Mouse (Mus musculus): ENCODE measurements around the gene Pip5k1b.

The Pip5k1b gene

GRCm38 (mm10) chr19:24307271-24308221 lies 248.1 kb downstream of the Pip5k1b start:
- DNase-seq (ENCODE audit: low spot score in 2 of 2) = no peak

DNA sequence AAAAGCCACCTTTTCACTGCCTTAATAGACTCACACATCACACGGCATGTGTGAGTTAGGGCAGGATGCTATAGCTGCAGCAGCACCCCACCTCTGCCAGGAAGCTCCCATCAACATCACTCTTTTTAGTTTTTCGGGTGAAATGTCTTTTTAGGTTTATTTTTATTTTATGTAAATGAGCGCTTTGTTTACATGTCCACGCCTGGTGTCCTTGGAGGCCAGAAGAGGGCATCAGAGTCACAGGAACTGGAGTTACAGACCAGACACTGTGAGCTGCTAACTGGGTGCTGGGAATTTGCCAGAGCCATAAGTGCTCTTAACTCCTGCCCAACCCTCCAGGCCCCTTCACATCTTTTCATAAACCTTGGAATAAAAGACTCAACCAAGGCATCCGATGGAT lies 249.3 kb downstream of the Pip5k1b start:
- no peak for DNase-seq (ENCODE audit: low spot score in 2 of 2)

DNA sequence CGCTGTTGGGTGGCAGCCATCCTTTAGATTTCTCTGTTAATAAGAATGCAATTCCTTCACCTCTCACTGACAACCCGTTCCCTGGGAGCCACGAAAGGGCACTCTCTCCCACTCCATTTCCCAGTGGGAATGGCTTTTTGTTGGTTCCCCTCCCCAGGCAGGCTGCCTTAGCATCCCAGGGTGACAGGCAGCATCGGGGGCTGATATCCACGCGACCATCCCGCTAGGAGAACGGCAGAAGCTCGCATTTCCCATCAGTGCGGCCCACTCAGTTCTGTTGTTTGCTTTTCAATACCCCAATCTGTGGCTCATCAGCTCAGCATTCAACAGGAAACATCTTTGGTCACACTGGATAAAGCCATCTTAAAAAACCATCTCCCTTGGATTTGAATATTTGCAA lies 253.5 kb downstream of the Pip5k1b start:
- no peak for DNase-seq (ENCODE audit: low spot score in 2 of 2)

GRCm38 (mm10) chr19:24301768-24302148 lies 253.9 kb downstream of the Pip5k1b start:
- DNase-seq (ENCODE audit: low spot score in 2 of 2) = no peak

DNA sequence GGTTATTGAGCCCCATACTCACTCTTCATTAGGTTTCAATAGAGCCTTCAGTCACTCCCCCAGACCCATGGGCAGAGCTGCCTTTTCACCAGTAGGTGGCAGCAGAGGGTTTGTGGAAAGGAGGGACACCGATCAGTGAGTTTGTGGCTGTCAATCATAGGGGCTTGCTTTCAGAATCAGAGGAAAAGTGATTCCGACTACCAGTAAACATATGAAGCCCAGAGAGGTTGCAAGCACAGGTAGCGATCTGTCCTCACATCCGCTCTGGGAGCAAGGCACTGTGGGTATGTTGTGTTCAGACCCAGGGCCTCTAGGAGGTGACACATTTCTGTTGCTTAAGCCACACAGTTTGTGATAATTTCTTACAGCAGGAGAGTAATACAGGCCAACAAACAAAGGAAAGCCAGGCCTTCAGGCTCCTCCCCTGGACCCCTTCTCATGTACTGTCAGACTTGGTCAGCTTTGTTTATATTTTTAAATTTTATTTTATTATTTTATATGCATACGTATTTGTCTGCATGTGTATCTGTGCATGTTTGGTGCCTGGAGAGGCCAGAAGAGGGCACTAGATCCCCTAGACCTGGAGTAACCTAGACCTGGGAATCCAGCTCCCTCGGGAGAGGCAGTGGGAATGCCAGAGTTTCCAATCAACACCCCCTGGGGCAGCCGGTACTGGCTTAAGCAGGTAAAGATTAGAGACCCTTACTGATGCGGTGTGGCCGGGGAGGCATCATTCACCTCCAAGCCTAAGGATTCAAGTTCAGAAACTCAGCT lies 254.5 kb downstream of the Pip5k1b start:
- peak in 1 of 2 experiments; percentile 56 for DNase-seq (ENCODE audit: low spot score in 2 of 2)

DNA sequence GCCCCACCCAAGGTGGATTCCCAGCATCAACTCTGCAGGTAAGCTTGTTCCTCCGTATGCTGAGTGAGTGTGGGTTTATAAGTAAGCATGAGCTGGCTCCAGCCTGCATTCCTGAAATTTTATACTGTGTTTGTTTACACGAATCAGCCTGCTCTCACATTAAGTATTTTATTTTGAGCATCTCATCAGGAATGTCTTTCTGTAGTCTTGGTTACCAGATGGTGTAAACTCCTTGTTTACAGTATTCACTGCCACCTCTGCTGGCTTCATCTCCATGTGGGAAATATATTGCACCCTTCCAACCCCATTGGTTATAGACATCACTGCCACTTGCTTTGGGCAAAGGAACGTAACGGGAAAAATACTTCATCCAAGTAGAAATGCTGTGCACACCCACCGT lies 262.1 kb downstream of the Pip5k1b start:
- DNase-seq (ENCODE audit: low spot score in 2 of 2) = no peak

DNA sequence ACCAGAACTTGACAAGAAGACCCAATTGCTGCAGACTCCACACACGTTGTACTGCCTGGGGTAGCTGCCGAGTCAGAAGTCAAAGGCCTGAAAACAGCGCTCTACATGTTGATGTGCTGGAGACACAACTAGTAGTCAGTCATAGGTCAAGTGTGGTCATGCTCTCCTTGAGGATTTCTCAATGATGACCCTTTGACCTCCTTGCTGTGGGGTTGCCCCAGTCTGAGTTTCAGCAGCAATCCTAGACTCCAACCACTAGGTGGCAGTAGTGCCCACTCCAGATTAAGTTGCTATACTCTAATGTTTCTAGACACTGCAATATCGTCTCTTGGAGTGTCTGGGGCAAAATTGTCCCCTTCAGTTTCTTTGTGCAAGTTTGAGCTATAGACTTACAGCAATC lies 271.5 kb downstream of the Pip5k1b start:
- peak in 1 of 2 experiments; percentile 47 for DNase-seq (ENCODE audit: low spot score in 2 of 2)

DNA sequence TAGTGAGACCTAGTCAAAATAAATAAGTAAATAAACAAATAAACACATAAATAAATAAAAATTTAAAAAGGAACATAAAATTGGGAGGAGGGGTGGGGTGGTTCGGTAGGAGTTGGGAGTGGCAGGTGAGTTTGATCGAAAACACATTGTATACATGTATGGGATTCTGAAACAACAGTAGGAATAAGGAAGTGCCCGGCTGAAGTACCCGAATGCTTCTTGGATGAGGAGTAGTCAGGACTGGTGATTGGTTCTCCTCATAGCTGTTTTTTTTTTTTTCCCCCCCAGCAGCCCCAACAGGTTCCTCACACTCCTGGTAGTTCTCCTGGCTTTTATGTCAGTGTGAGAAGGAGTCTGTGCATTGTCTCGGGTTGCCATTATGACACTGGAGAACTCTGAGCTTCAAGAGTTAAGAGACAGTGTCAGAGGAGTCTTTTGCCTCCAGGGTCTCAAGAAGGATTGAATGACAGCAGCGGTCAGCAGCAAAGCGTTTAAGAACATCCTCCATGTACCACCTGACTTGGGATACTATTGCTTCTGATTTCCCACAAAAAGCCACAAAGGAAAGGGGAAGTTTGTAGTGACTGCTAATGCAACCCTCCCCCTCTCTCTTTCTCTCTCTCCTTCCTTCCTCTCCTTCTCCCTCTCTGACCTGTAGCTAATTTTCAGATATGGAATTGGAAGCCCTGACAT lies 274.2 kb downstream of the Pip5k1b start:
- DNase-seq (ENCODE audit: low spot score in 2 of 2) = no peak

DNA sequence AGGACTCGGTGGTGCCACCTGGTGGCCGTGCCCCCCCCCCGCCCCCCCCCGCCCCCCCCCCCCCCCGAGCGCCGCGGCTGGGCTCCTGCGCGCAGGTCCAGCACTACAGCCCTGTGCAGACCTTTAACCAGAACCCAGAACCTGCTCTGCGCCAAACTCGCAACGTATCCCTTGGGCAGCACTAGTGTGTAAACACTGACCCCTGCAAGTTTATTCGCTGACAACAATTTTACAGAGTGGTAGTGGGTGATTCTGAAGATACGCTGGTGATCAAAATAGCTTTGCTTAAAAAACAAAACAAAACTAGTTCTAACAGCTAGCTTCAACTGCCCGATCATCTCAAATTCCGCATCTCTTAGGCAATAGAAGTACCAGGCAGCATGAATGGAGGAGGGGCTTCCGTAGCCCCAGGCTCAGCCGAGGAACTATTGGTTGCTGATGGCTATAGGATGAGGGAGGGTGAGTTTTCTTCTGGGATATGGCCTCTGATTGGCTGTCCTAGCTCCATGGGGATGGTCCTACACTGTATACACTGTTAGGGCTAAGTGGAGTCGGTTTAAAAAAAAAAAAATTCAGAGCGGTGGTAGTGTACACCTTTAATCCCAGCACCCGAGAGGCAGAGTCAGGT lies 275.0 kb downstream of the Pip5k1b start, which contains the start of gene Fxn:
Fxn (minus strand) TSS at position 5 of the 628 bp plus-strand sequence.
- peak in 1 of 2 experiments; percentile 44 for DNase-seq (ENCODE audit: low spot score in 2 of 2)

DNA sequence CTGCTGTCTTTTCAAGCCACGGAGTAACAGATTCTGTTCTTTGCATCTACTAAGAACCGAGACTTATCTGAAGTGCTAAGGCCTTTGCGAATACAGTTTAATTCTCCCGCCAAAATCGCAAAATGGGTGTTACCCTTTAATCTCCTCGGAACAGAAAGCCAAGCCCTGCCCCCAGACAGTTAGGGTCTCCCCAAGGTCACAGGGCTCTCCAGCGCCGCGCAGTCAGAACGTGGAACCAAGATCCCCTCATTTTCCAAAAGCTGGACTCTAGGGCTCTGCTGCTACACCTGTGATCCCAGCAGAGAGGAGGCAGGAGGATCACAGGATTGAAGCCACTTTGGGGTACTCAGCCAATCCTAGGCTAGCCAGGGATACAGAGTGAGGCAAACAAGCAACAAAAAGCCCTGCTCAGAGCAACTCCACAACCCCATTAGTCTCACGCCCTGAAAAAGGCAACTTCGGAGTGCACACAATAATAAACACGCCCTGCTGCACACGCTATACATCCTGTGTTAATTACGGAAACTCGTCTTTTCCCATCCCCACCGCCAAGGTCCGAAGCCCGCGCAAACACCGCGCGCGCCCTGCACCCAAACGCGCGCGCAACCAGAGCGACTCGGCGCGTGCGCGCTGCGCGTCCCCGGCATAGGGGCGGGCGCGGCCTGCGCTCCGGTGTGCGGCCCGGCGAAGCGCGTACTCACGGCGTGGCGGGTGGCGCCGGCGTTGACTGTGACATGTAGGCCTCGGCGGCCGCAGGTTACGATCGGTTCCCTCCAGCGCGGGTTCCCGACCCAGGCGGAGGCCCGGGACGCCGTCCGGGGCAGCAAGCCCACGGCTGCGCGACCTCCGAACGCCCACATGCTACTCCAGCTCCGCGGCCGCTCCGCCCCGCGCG lies 275.7 kb downstream of the Pip5k1b start:
- DNase-seq (ENCODE audit: low spot score in 2 of 2) = peak in 1 of 2 experiments; percentile 64

DNA sequence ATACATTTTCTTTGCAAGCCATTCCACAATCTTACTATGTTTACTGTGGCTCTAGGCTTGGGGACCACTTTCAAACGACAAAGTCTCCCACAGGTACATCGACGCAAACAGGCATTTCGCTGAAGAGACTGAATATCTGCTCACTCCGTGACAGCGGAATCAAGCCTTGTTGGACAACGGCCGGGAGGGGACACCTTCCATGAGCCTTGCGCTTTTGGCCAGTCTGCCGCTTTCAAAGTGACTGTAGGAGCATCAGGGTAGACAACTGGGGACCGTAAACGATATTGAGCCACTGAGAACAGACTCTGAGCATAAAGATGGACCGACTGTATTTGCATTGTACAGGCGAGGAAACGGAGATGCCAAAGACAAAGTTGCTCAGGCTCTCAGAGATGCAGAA lies 276.8 kb downstream of the Pip5k1b start:
- DNase-seq (ENCODE audit: low spot score in 2 of 2) = no peak

- no peak for DNase-seq (ENCODE audit: low spot score in 2 of 2)
Observed at GRCm38 (mm10) chr19:24274281-24274680, 281.4 kb downstream of the Pip5k1b start.

DNA sequence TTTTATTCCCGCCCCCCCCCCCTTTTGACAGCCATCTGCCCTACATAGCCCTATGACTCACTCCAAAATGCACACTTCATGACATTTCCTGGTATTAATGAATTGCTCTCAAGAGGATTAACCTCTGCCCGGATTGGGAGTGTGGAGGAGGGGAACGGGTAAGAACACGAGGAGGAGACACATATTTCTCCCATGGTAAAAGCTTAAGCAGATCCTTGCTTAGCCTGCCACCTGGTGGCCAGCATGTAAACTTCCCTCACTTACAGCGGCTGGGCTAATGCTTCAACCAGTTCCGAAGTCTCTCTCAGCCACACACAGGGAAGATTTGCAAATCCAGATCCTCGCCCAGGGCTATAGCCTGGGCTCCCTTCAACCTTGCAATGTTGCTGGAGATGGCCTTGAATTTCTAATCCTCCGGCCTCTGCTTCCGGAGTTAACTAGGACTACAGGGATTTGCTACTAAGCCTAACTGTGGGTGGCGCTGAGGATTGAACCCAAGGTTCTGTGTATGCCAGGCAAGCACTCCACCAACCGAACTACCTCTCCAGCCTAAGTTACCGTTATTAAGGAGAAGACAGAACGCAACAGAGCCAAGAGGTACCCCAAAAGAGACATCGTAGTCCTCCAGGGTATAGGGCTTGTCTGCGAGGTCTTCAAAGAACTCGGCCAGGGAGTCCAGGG lies 283.8 kb downstream of the Pip5k1b start:
- DNase-seq (ENCODE audit: low spot score in 2 of 2) = peak; percentile 44 to 74

GRCm38 (mm10) chr19:24271326-24271725 lies 284.3 kb downstream of the Pip5k1b start:
- peak in 1 of 2 experiments; percentile 58 for DNase-seq (ENCODE audit: low spot score in 2 of 2)

- no peak for DNase-seq (ENCODE audit: low spot score in 2 of 2)
Observed at GRCm38 (mm10) chr19:24268531-24268930, 287.1 kb downstream of the Pip5k1b start.

DNA sequence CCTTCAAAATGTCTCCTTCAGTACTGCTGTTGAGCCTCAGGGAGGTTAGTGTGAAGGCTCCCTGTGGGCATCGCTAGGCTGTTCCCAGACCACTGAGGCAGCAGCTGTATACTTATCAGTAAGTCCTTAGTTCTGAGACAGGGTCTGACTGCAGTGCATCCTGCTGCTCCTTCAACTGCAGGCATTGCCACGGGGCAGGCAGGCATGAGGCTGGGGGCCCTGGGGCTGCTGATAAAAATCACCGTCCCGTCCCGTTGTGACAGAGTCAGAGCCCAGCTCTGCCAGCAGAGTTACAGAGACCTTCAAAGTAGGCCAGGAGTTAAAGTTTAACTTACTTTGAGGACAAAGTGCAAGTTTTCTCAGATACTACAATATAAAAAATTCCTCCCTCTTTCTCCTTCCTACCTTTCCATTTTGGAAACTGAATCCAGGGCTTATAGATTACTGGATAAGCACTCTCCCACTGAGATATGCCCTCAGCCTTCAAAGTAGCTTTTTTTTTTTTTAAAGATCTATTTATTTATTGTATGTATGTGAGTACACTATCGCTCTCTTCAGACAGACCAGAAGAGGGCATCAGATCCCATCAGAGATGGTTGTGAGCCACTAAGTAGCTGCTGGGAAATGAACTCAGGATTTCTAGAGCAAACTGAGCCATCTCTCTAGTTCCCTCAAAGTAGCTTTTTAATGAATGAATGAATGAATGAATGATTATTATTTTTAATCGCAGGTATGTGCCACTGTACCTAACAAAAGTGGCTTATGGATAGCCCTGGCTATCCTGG lies 289.4 kb downstream of the Pip5k1b start:
- DNase-seq (ENCODE audit: low spot score in 2 of 2) = no peak

DNA sequence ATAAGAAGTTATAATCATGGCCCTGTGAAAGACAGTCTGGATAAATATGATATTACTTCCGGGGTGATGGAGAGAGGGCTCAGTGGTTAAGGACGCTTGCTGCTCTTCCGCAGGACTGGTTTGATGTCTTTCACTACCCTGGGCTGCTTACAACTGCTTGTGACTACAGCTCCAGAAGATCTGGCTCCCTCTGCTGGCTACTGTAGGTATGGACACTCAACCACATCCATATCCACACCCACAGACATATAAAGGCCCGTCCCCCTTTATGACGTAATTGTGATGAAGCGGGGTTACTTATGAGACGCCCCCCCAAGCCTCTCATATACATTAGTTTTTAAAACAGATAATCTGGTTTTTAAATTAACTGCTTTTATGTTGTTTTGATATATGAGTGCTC lies 290.7 kb downstream of the Pip5k1b start:
- peak; percentile 28 to 87 for DNase-seq (ENCODE audit: low spot score in 2 of 2)

DNA sequence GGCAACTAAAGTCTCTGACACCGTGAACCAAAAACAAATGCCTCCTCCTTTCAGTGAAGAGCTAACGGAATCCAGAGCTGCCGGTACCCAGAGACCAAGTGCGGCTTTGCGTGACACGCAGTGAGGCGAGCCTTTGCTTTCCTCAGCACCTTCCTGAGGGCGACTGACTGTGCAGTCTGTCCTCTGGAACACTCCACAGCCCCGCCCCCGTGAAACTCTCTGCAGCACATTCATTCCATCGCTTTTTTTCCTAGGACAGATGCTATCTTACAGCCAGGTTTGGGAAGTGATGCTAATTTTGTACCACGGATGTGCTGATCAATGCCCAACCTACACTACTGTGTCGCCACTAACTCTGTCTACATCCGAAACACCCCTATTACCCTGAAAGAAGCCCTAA lies 292.9 kb downstream of the Pip5k1b start:
- no peak for DNase-seq (ENCODE audit: low spot score in 2 of 2)

Measured in left cerebral cortex, adult 9 months (tissue).